Mouse (Mus musculus): ENCODE results near the gene Cyp27a1.

Cyp27a1 gene

DNA sequence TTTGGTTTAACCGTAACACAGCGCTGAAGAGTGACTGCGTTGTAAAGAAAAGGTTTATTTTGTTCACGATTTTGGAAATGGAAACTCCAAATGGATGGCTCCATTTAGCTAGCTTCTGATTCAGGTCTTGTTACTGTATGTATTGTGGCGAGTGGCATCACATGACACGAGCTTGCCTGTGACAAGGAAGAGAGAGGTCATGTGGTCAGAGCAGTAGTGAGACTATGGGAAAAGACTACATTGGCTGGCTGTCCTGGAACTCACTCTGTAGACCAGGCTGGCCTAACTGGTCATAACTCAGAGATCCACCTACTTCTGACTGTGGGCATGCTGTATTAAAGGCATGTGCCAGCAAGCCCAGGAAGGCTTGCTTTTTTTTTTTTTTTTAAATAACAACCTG is 2.5 kb downstream of the Cyp27a1 start:
- DNase-seq (ENCODE audit: low read depth in 1 of 2, low spot score in 2 of 2), result no peak

- DNase-seq (ENCODE audit: low read depth in 1 of 2, low spot score in 2 of 2), result no peak
Observed at GRCm38 (mm10) chr1:74718113-74718512, 4.7 kb downstream of the Cyp27a1 start.

DNA sequence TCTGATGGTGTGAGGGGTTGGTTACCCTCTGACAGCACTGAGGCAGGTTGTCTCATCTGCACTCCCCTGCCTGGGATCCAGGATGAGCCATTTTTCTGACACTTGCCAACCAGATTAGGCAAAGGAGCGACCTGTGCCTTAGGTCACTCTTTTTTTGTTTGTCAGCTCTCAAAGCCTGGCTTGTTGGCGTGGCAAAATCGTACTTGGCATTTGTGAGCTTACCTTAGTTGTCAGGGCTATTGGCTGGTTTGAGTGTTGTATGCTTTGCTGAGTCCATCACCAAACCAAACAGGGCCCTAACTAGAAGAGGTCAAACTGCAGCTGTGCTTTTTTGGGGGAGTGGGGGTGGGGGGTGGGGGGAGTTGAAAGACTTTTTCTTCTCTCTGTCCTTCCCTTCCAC is 5.9 kb downstream of the Cyp27a1 start:
- no peak for DNase-seq (ENCODE audit: low read depth in 1 of 2, low spot score in 2 of 2)

DNA sequence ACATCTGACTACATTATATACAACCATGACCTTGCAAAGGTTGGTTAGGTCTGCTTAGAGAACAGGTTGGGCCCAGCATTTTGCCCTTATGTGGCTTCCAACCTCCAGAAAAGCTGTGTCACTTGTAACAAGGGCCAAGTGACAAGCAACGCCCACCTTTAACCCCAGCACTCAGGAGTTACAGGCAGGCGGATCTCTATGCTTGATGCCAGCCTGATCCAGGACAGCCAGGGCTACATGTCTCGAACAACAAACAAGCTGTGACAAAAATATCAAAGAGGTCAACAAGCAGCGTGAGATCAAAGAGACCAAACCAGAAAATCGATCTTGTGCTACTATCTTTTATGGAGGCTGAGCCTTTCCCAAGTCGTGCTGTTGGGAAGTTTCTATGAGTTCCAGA is 8.3 kb downstream of the Cyp27a1 start:
- DNase-seq (ENCODE audit: low read depth in 1 of 2, low spot score in 2 of 2), result no peak

DNA sequence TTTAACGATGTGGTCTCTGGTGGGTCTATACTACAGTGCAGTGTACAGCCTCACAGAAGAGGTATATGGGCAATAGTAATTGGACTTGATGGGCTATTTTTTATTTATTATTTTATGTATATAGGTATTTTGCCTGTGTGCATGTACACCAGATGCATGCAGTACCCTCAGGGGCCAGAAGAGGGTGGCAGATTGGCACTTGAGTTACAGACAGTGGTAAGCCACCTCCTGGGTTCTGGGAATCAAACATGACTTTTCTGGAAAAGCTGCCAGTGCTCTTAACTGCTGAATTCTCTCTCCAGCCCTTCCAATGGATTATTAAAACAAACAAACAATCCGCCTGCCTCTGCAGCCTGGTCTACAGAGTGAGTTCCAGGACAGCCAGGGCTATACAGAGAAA is 10.4 kb downstream of the Cyp27a1 start:
- no peak for DNase-seq (ENCODE audit: low read depth in 1 of 2, low spot score in 2 of 2)

- DNase-seq (ENCODE audit: low read depth in 1 of 2, low spot score in 2 of 2), result no peak
Observed at GRCm38 (mm10) chr1:74726114-74726513, 12.7 kb downstream of the Cyp27a1 start.

GRCm38 (mm10) chr1:74726674-74727073 is 13.3 kb downstream of the Cyp27a1 start:
- no peak for DNase-seq (ENCODE audit: low read depth in 1 of 2, low spot score in 2 of 2)

GRCm38 (mm10) chr1:74728446-74728845 is 15.1 kb downstream of the Cyp27a1 start:
- DNase-seq (ENCODE audit: low read depth in 1 of 2, low spot score in 2 of 2), result no peak

DNA sequence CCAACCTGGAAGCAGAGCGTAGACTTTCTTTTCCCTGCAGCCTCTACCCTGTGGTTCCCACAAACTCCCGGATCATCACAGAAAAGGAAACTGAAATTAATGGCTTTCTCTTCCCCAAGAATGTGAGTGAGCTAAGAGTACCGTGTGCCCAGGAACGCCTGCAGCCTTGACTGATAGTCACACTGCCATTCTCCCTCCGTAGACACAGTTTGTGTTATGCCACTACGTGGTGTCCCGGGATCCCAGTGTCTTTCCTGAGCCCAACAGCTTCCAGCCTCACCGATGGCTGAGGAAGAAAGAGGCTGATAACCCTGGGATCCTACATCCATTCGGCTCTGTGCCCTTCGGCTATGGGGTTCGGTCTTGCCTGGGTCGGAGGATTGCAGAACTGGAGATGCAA is 23.6 kb downstream of the Cyp27a1 start:
- DNase-seq (ENCODE audit: low read depth in 1 of 2, low spot score in 2 of 2), result no peak

DNA sequence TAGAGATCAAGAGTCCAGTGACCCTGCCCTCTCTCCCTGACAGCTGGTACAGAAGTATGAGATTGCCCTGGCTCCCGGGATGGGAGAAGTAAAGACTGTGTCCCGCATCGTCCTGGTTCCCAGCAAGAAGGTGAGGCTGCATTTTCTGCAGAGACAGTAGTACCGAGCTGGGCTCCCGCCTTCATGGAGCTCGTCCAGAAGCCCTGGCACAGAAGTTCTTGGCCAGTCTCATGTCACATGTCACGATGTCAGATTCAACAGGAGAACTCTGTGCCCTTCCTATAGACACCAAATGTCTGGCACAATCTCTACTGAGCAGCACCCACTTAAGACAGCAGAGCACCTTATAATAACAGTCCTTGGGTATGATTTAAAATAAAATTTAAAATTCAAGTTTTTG is 24.1 kb downstream of the Cyp27a1 start:
- no peak for DNase-seq (ENCODE audit: low read depth in 1 of 2, low spot score in 2 of 2)

GRCm38 (mm10) chr1:74740846-74741245 is 27.5 kb downstream of the Cyp27a1 start:
- no peak for DNase-seq (ENCODE audit: low read depth in 1 of 2, low spot score in 2 of 2)

GRCm38 (mm10) chr1:74747335-74747734 is 34.0 kb downstream of the Cyp27a1 start:
- no peak for DNase-seq (ENCODE audit: low read depth in 1 of 2, low spot score in 2 of 2)

- DNase-seq (ENCODE audit: low read depth in 1 of 2, low spot score in 2 of 2), result peak in 1 of 2 experiments; percentile 30
Observed at GRCm38 (mm10) chr1:74748643-74749271, 35.4 kb downstream of the Cyp27a1 start, which contains the start of gene Prkag3. Gene Prkag3, minus strand, starts transcription at chr1:74749221.

- DNase-seq (ENCODE audit: low read depth in 1 of 2, low spot score in 2 of 2), result no peak
Observed at GRCm38 (mm10) chr1:74749301-74749700, 35.9 kb downstream of the Cyp27a1 start.

DNA sequence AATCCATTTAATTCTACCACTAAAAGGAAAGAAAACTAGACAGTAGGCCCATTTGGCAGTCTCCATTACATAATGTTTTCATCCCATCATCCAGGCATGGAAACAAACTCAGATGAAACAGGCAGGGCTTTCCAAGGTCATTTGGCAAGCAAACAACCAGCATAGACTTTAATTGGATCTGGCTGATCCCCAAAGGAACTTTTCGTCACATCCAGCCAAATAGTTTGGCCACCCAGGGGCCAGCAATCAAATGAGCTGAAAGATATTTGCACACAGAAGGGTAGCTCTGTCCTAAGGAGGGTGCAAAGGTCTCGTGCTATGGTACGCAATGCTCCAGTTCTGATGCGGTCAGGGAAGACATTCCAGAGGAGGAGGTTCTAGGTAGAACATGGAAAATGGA is 37.3 kb downstream of the Cyp27a1 start:
- DNase-seq (ENCODE audit: low read depth in 1 of 2, low spot score in 2 of 2), result no peak

DNA sequence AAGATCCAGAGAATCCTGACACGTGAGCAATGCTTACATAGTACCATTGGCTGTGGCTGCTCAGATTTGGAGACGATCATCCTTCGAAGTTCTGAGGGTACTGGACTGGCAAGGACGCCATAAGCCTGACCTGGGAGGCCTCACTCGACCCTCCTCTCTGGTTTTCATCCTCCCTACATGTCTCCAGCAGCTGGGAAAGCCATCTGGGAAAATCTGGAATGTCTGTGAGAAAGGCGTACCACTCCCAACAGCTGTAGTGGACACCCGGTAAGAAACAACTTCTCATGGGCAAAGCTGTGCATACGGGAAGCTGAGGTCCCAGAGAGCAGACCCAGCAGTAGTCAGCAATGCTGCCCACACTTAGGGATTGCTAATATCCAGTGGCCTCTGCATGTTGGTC is 38.8 kb downstream of the Cyp27a1 start:
- DNase-seq (ENCODE audit: low read depth in 1 of 2, low spot score in 2 of 2), result no peak

DNA sequence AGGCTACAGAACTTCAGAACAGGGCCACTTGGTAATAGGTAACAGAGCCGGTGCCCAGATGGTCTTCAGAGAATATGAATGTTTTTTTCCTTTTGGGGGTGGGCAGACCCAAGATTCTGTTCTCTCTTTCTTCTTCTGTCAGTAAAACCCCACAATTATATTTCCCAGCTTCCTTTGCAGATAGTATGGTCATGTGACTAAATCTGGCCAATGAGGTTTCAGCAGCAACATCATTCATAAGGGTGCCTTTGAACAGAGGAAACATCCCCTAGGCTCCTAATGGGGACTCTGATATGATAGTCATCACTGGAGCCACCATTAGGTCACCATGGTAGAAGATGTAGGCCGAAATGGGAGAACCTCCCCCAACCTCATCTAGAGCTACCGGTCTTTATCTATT is 39.5 kb downstream of the Cyp27a1 start:
- DNase-seq (ENCODE audit: low read depth in 1 of 2, low spot score in 2 of 2), result no peak

GRCm38 (mm10) chr1:74753266-74753974 is 40.0 kb downstream of the Cyp27a1 start:
- DNase-seq (ENCODE audit: low read depth in 1 of 2, low spot score in 2 of 2), result no peak

DNA sequence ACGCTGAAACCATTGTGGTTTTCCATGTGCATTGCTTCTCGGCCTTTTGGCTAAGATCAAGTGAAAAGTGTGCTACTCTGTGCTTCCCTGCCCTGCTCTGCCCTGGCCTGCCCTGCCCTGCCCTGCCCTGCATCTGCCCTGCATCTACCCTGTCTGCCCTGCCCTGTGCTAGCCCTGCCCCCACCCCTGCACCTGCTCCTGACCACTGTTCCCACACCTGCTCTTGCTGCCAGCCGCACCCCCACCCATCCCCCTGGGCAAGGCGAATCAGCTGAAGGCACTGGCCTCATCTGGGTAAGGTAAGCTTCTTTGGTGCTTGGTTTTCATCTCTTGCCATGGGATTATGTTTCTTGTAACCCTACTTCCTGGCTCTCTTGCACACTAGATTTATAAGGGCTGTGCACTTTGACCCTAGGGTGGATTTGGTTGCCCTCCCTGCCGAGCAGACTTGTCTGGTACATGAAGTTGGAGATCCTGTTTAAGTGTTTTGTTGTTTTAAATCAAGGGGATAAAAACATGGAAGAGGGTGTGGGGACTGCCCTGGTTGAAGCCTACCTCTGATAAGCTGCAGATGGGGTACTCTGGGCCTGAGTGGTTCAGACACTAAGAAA is 40.9 kb downstream of the Cyp27a1 start:
- DNase-seq (ENCODE audit: low read depth in 1 of 2, low spot score in 2 of 2), result no peak

GRCm38 (mm10) chr1:74759773-74760172 is 46.4 kb downstream of the Cyp27a1 start:
- no peak for DNase-seq (ENCODE audit: low read depth in 1 of 2, low spot score in 2 of 2)

DNA sequence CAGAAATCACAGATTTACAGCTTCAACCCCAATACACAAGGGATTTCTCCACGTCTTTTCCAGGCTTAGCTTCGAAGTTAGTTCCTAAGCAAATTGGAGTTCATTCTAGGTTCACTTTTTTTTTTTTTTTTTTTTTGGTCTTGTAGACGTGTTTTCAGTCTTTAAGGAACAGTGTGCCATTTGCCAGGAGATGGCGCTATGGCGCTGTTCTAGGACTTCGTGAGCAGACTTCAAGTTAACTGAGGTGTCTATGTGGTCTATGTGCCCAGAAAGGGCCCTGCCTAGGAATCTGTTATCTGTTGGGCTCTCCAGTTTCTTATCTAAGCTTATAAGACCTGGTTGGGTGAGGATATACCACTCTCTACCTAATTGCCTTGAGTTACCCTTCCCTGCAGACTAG is 49.7 kb downstream of the Cyp27a1 start:
- peak in 1 of 2 experiments; percentile 67 for DNase-seq (ENCODE audit: low read depth in 1 of 2, low spot score in 2 of 2)

DNA sequence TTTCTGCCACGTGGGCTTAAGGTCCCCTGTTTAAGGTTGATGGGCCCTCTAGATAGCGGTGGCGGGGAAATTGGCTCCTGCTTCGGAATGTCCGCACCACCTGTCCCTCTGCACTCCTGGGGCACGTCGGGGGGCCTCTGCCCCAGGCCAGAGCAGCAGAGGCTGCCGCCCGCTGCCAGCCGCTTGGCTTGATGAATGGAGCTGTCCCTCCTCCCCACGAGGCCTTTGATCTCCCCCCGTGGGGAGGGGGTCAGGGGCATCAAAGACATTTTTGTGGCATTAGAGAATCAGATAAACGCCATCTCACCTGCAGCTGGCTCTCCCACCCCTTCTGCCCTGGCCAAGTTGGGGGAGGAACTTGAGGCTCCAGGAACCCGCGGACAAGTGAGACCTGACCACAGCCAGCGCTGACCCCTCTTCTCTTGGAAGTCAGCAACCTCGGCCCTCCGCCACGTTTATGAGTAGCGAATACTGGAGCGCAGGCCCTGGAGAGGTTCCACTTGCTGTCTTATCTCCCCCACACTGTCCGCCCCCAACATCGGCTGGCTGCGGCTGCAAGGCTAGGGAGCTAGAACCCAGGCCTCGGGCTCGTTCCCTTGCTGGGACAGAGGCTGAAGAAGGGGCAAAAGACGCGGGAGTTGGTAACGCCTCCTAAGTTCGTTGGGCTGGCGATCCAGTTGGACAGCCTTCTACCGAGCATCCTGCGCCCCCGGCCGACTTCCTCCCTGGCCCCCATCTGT is 57.5 kb downstream of the Cyp27a1 start:
- DNase-seq (ENCODE audit: low read depth in 1 of 2, low spot score in 2 of 2), result no peak
